Mouse (Mus musculus) spleen, adult 2 months (tissue): ENCODE data around the gene Dpp9.

Experiments
- CTCF ChIP-seq: fragments of 200-500 bp; IDR thresholded peaks from 2 replicates; pipeline ENCODE4 v1.5.1; 2011; ENCODE audit warnings: mild to moderate bottlenecking, inconsistent platforms; ENCODE audit not compliant: insufficient read depth, insufficient read length, insufficient replicate concordance; ENCODE audit errors: extremely low read depth
- POLR2A ChIP-seq: fragments of 200-500 bp; IDR thresholded peaks from 2 replicates; pipeline ENCODE4 v1.6.1; 2011; ENCODE audit warnings: low read depth, low read length, inconsistent platforms

GRCm38 (mm10) chr17:56139355-56139754 lies 79.3 kb downstream of the Dpp9 start:
- TF ChIP-seq POLR2A (no peak), CTCF (no peak)
